Mouse (Mus musculus): Measurements from ENCODE around the gene Gcn1l1. TPM values are rescaled to one million over a fixed set of nuclear protein-coding genes. Genes with fewer than 3 reads are reported as not detected.

Gene Gcn1l1
- total RNA-seq, 2 experiments from 2014 or later = 52.4 to 63.2 TPM

DNA sequence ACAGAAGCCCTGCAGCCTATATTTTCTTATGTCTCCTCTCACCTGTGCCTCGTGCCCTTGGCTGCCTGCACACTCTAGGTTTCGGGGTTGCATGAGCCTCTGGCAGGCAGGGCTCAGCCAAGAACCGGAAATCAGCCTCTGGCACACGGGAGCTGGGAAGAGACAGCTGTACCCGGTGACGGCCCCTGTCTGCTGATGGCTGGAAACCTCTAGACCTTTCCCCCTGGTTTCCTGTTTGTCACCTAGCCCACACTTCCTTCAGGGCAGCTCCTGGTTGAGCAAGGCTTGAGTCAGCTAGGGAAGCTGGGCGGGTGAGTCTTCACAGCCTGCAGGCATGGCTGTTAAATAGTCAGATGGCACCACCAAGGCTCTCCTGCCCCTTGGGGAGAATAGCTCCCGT, 30.2 kb upstream of the Gcn1l1 start:
- peak; percentile 53 for DNase-seq

DNA sequence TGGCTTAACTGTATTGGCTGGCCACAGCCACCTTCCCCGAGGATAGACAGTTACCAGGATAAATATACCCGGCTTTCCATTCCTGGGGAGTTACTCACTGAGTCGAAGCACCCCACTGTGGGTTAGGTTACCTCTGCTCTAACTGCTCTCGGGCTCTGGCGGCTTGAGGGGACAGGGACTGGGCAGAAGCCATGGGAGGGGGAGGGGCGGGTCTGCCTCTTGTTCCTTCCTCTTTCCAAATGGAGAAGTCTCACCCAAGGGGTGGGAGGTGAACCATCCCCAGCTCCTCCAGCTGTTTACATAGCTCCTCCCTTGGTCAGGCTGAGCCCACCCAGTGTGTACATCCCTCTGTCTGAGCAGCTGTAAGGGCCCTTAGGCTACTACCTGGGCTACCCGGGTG, 29.4 kb upstream of the Gcn1l1 start:
- DNase-seq = no peak

DNA sequence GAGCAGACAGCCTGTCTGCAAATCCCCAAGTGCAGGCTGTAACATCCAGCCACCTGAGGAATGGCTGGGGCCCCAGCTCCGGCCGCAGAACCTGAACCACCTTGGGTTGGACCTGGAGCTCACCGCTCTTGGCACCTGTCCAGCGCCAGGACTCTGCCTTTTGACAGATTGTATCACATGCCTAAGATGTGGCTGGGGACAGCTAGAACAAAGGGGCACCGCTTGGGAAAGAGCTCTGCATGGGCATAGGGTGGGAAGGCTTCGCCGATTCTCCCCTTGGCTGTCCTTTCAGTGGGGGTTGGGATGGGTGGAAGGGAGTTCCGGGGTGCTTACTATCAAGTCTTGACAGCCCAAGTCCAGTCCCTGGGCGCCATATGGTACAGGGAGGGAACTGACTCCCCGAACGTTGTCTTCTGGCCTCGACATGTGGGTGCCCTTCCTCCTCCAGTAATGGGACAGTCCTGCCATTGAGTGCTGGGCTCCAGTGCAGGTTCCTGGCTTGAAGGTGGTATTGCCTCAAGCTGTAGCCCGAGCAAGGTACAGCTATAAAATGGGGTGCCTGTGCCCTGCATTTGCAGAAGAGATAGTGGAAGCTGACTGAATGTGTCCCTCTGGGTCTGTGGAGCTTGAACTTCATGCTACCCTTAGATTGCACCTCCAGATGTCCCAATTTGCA, 26.9 kb upstream of the Gcn1l1 start:
- no peak for DNase-seq

DNA sequence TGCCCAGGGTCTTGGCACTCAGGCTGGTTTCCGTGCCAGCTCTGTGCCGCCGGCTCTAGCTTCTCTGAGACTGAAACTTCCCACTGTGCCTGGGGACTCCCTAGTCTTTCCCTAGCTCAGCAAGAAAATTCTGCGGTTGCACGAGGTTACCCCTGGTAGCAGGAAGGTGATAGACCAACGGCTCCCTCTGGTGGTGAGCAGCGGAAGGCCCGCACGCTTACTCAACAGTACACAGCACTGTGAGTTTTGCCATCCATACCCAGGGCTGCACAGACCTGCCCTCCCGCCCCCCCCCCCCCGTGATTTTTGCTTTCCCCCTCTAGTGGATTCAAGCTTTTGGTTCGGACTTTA, 26.4 kb upstream of the Gcn1l1 start:
- peak; percentile 96 for DNase-seq

DNA sequence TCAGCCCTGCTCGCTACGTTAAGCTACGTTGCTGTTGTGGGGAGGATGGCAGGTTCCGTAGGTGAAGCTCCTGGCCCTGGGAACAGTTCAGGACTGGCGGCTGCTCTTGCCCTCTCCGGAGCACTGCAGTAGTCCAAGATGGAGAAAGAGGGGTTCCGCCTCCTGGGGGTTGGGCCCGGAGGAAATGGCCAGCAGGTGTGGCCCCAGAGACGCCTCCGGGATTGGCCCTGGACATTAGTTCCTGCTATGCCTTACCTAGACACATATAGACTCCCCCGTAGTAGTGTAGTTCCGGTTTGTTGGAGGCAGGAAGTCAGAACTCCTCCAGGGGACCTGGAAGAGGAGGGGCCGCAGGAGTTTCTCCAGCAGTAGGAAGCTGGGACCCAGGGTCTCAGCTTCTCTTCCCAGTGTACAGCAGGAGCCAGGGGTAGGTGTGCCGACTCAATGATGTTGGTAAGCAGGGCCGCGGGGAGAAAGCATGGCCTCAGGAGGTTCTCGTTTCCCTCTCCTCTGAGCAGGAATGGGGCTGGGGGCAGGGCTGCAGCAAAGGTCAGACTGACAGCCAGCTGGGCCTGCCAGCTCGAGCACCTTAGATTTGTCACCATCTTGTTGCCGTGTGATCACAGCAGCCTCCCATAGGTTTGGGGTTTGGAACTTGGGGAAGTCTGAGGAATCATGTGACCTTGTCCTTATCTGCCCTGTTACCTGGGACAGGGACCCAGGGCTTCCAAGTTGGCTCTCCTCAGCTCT, 22.2 kb upstream of the Gcn1l1 start:
- DNase-seq = no peak

DNA sequence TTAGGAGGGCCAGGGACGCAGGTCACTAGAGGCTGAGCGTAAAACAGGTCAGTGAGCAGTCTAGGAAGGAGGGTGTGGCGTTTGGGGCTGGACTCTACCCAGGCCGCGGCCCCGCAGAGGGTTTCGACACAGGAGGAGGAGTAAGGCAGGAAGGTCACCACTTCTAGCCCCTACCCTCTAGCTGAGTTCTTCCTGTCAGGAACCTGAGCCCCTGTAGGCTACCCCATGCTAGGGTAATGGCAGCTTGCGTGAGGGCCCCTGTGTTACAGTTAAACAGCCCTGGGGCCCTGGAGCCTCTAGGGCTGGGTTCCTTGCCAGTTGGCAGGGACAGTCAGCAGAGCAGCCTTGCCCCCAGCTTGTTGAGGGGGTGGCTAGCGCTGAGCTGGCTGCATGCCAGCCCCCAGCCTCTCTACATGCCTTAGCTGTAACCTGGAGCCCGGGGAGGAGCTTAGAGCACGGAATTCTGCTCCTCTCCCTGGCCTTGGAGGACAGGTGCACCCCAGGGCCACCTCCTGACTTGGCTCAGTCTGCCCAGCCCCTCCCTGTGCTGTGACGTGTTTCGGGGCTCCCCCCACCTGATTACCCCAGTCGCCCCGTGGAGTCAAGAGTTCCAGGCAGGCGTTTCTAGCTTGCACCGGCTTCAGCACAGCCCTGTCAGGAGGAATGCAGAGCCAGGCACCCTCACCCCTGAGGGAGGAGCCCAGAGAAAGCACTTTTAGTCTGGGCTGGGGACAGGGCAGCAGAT, 21.4 kb upstream of the Gcn1l1 start:
- DNase-seq = peak; percentile 84

DNA sequence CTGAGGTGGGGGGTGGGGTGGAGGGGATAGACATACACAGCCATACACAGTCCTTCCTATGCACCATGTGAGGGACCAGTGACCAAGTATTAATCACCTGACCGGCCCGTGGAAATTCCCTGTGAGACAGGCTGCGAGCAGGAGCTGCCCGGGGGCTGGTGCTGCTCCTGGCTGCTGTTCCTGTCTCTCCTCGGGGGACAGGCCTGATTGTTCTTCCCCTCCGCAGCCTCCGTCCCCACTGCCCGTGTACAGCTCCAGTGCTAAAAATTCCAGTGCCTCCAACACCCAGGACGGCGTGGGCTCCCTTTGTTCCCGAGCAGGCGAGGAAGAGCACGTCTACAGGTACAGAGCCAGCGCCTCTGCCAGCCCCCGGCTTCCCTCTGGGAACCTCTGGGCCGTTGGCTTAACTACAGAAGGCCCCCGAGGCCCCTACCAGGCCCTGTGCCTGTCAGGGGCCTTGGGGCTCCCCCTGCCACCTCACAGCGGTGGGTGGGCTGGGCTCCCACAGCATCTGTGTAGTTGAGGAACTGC, 20.3 kb upstream of the Gcn1l1 start:
- DNase-seq = no peak

DNA sequence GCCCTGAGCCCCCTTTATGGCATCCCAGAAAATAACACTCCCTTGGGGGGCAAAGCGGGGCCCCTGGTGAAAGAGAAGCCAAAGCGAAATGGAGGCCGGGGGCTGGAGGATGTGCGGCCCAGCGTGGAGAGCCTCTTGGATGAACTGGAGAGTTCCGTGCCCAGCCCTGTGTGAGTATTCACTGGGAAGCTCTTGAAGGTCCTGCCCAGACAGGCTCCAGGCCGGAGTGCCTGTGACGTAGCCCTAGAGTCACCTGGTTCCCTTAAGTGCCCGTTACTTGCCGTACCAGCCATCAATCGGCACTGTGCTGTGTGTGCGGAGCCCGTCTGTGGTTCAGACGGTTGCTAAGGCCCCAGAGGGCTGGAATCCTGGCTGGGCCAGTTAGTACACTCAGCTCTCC, 19.4 kb upstream of the Gcn1l1 start:
- no peak for DNase-seq

DNA sequence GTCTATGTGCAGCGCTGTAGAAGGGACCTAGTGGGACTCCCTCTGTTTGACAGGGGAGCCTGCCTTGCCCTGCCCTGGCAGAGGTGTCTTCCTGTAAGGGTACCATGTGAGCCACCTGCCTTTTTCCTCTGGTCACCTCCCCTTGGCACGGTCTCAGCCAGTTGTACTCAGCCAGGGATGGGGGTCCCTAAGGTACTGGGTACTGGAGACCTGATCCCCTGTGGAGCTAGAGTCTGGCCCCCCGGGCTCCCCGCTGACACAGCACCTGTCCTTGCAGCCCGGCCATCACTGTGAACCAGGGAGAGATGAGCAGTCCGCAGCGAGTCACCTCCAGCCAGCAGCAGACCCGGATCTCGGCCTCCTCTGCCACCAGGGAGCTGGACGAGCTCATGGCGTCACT, 18.5 kb upstream of the Gcn1l1 start:
- no peak for DNase-seq

DNA sequence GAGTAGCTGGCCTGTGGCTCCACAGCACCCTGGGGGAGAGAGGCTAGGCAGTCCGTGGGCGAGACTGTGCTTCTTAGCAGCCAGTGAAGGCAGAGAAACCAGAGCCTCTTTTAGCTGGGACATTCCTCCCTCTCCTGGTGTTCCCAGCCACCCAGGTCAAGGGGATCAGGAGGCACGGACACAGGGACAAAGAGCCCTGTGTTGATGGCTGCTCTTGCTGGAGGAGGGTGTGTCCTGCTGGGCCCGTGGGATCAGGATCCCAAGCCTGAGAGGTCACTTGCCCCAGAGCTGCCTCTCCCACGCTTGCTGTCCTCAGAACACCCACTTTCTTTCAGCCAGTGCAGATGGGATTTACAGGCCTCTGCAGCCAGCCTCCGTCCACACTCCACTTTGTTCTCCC, 18.0 kb upstream of the Gcn1l1 start:
- no peak for DNase-seq

DNA sequence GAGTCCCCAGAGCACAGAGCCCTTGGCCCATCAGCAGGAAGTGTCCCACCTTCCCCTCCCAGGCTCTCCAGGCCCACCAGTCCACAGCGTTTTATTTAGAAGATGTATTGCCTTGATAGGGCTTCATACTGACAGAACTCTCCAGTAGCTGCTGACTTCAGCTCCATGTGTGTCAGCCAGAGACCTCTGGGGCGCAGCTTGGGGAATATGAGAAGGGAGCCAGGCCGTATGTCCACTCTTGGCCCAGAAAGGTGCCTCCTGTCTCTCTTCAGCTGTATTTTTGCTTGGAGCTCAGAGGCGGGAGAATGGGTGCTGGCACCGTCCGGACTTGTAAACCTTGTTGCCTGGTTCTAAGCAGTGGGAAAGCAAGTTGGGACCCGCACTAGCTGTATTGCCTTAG, 17.6 kb upstream of the Gcn1l1 start:
- DNase-seq = no peak

DNA sequence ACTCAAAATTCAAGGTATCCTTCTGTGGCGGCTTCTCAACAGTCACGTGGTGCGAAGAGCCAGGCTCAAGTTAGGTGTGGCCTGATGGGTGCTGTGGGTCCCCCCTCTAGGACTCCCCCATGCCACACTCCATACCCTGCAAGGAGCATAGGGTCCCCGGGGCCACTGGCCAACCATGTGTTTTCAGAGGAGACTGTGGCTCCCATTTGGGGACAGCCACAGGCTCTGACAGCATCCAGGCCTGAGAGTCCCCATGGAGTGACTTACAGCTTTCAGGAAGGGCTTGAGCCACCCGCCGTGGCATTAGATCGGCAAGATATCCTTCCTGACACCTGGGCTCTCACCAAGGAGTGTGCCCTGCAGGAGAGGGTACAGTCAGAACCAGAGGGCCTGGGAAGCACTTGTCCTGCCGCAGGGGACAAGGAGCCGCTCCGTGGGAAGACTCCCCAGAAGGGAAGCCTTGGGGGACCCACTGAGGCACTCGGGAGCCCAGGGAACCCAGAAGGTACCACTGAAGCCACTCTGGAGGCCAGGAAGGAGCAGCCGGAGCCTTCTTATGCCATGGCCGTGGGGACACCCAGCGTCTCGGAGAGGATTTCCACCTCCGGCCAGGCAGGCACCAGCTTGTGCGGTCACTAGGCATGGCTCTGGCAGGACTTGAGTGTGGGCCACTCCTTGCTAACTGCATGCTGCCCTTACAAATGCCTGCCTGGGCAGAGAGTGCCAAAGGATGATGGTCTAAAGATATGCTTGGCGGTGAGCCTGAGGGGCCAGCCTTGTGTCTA, 16.4 kb upstream of the Gcn1l1 start:
- no peak for DNase-seq

DNA sequence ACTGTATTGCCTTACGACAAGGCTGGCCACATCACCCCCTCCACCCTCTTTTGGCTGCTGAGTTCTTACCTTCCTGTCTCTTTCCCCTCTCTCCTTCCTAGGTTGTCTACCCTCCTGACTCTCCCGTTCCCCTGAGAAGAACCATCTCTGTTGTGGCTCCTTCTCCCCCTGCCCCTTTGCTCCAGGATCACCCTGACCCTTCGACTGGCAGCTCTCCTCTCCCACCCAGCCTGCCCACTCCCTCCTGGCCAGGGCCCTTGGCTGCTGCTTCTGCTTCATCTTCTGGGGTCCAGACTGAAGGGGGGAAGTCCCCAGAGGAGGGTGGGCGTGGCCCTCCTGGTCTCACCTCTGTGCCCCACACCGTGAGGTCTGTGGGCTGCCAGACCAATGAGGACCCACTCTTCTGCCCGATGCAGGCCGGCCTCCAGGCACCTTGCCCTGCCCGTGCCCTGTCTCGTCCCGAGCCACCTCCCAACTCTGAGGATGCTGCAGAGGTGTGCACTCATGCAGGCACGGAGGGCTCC, 14.5 kb upstream of the Gcn1l1 start:
- no peak for DNase-seq

DNA sequence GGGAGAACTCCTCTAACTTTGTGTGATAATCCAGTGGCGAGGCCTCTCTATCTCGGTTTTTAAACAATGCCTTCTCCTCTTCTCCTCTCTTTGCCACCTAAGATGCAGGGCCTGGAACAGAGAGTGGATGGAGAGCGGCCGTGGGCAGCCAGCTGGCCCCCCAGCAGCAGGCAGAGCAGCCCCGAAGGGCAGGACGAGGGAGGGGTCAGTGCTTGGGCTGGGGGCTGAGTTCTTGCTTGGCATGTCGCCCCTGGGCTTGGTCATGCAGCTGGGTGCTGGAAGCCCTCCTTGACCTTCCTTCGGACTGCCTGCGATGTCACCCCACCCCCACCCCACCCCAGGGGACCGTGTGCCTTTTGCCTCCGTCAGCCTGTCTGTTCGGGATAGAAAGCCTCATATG, 13.7 kb upstream of the Gcn1l1 start:
- DNase-seq = no peak

DNA sequence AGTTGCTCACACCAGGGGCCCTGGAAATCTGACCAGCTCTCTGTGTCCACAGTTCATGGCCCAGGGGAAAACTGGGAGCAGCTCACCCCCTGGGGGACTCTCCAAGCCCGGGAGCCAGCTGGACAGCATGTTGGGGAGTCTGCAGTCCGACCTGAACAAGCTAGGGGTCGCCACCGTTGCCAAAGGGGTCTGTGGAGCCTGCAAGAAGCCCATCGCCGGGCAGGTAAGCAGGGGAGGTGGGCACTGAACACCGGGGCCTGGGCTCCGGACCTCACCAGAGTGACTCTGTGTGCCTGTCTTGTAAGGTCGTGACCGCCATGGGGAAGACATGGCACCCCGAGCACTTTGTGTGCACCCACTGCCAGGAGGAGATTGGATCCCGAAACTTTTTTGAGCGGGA, 13.3 kb upstream of the Gcn1l1 start:
- DNase-seq = no peak

DNA sequence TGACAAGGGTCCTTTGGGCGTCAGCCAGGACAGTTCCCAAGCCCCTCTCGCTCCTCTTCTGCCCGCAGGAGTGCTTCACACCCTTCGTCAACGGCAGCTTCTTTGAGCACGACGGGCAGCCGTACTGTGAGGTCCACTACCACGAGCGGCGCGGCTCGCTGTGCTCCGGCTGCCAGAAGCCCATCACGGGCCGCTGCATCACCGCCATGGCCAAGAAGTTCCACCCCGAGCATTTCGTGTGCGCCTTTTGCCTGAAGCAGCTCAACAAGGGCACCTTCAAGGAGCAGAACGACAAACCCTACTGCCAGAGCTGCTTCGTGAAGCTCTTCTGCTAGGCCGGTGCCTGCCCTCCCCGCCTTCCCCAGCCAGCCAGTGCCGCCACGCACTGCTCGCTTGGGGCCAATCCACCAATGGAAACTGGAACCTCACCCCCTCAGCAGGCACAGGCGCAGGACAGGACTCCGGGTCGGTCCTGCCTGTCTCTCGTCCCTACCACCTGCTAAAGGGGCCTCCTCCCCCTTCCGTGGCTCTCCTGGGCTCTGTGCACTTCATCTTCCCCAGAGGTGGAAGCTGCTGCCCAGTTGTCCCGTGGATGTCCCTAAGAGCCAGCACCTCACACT, 11.1 kb upstream of the Gcn1l1 start:
- DNase-seq = no peak

DNA sequence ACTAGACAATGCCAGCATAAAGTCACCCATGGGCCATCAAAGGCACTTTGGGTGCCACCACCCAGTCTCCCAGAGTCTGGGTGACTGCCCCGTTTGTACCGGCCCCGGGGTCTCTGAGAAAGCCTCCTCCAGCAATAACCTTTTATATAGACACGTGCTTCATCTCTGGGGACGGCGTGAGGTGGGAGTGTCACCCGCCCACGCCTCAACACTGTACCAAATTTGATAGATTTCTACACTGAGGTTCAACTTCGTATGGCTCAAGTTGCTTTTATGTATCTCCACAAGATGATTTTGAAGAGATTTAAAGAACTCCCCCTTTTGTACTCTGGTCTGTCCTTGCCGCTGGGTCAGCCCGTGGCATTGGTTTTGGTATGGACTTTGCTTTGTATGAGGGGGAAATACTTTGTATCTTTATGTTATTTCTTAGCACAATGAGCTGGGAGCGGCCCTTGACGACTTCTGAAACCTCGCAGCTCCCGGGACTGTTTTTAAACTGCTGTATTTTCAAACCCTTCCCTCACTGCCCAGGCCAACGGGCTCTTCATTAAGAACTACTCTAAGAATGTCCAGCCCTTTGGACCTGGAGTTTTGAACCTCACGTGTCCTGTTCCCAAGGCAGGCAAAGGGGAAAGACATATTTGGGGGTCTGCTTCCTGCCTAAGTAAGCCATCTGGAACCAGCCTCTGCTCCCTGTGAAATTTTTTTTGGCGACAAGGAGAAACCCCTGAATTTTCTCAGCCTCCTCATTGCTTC, 10.3 kb upstream of the Gcn1l1 start:
- DNase-seq = no peak

DNA sequence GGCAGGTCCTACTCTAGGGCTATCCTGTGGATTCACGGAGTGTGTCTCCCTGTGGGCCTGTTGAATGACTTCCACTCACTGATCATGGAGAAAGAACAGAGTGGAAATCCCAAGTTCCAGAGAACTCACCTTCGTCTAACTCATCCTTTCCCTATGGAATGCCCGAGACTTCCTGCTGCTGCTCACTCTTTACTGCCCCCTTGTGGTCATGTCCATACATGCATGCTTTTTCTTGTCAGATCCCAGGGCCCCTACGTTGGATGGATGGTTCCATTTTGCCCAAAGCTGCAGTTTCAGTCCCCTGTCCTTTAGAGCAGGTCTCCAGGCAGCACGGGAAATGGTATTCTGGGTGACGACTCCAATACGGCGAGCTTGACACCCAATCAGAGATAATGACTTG, 8.8 kb upstream of the Gcn1l1 start:
- DNase-seq = peak; percentile 85

DNA sequence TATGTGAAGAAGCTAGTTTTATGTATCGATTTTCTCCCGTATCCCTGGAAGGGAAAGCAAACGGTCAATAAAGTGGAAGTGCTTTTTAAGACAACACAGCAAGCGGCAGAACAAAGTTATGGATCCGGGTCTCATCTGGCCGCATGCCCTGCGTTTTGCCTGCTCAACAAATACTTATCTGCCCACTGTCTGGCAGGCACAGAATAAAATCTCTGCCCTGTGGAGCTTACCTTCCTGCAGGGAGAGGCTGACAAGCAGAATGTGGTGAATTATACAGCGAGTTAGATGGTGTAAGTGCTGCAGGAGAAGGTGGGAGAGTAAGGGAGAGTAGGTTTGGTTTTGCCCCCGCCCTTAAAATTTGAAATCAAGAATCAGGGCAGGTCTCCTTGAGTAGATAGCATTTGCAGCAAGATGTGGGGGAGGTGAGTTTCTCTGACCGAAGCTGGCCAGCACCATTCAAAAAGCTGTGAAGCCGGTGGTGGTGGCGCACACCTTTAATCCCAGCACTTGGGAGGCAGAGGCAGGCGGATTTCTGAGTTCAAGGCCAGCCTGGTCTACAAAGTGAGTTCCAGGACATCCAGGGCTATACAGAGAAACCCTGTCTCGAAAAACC, 6.8 kb upstream of the Gcn1l1 start:
- no peak for DNase-seq

Data from adrenal gland, postnatal 10 days (tissue).